Mouse (Mus musculus) embryonic facial prominence, embryonic 12.5 days (tissue): ENCODE data around the gene Rasal2. TPM values are rescaled to one million over a fixed set of nuclear protein-coding genes. Genes with fewer than 3 reads are reported as not detected.

Experiments used
- ATAC-seq: fragments of 200-750 bp; cut with Nextera tagmentation; 2 replicates; pipeline ENCODE4 v1.8.0; 2017; ENCODE audit not compliant: insufficient number of reproducible peaks, insufficient read depth, low FRiP score, low TSS enrichment
- H3K27ac ChIP-seq: fragments of 300-500 bp; sonication (generic); 2 replicates; pipeline ENCODE4 v1.5.1; 2016; ENCODE audit warnings: mild to moderate bottlenecking
- H3K27me3 ChIP-seq: fragments of 300-500 bp; sonication (generic); 2 replicates; pipeline ENCODE4 v1.6.1; 2016; ENCODE audit warnings: mild to moderate bottlenecking, moderate library complexity
- H3K36me3 ChIP-seq: fragments of 300-500 bp; sonication (generic); 2 replicates; pipeline ENCODE4 v1.6.1; 2016; ENCODE audit warnings: mild to moderate bottlenecking
- H3K4me1 ChIP-seq: fragments of 300-500 bp; sonication (generic); 2 replicates; pipeline ENCODE4 v1.6.1; 2016
- H3K4me2 ChIP-seq: fragments of 300-500 bp; sonication (generic); replicated peaks from 2 replicates; pipeline ENCODE4 v1.6.1; 2016; ENCODE audit warnings: mild to moderate bottlenecking, moderate library complexity
- H3K4me3 ChIP-seq: fragments of 300-500 bp; sonication (generic); 2 replicates; pipeline ENCODE4 v1.5.1; 2016; ENCODE audit warnings: mild to moderate bottlenecking
- H3K9ac ChIP-seq: fragments of 300-500 bp; sonication (generic); 2 replicates; pipeline ENCODE4 v1.6.1; 2016; ENCODE audit warnings: mild to moderate bottlenecking, moderate library complexity
- H3K9me3 ChIP-seq: fragments of 300-500 bp; sonication (generic); 2 replicates; pipeline ENCODE4 v1.6.1; 2016; ENCODE audit warnings: mild to moderate bottlenecking, moderate library complexity
- WGBS: fragments of 180-500 bp; shearing (Covaris S2); methylation state at CpG from one replicate; pipeline ENCODE4 v1.1.7; 2016; 5-methylcytosine and 5-hydroxymethylcytosine counted together
- polyA plus RNA-seq: library from polyadenylated mRNA; unstranded; fragments of >200 nt; fragmentation: Nextera tagmentation; extraction: Ambion mirVana; gene quantifications from 2 replicates; pipeline ENCODE4 v1.2.1, GENCODE M21; 2016

The Rasal2 gene
- polyA plus RNA-seq, 1 experiment from 2014 or later = 16.2 TPM

GRCm38 (mm10) chr1:157323091-157323490 lies 89.3 kb downstream of the Rasal2 start:
- H3K27ac ChIP-seq = no peak overlapping the region
- H3K9ac ChIP-seq = no peak overlapping the region
- no peak overlapping the region for H3K4me2 ChIP-seq
- no peaks in the 10 kb centered on the region for H3K27me3 ChIP-seq
- no peaks in the 10 kb centered on the region for H3K36me3 ChIP-seq
- no peak overlapping the region for H3K4me3 ChIP-seq
- ATAC-seq = no peak
- no peaks in the 10 kb centered on the region for H3K9me3 ChIP-seq
- no peaks in the 10 kb centered on the region for H3K4me1 ChIP-seq
- WGBS = 84% methylated on average over 1 of the region's 1 CpGs

GRCm38 (mm10) chr1:157318896-157319295 lies 93.5 kb downstream of the Rasal2 start:
- Histone ChIP-seq H3K4me1 (no peaks in the 10 kb centered on the region), H3K4me3 (no peak overlapping the region), H3K9ac (no peak overlapping the region), H3K27ac (no peak overlapping the region), H3K27me3 (no peaks in the 10 kb centered on the region), H3K36me3 (no peaks in the 10 kb centered on the region), H3K4me2 (no peak overlapping the region), H3K9me3 (no peaks in the 10 kb centered on the region)
- WGBS = 86% methylated on average over 4 of the region's 4 CpGs
- ATAC-seq = no peak

- Histone ChIP-seq H3K9ac (no peak overlapping the region), H3K9me3 (no peaks in the 10 kb centered on the region), H3K27me3 (no peaks in the 10 kb centered on the region), H3K36me3 (no peaks in the 10 kb centered on the region), H3K4me1 (no peaks in the 10 kb centered on the region), H3K4me3 (no peak overlapping the region), H3K27ac (no peak overlapping the region), H3K4me2 (no peak overlapping the region)
- ATAC-seq = no peak
- 83% methylated on average over 1 of the region's 1 CpGs for WGBS
These were observed 111.1 kb downstream of the Rasal2 start for GRCm38 (mm10) chr1:157301266-157301665.

- WGBS = 79% methylated on average over 2 of the region's 2 CpGs
- ATAC-seq = no peak
- Histone ChIP-seq H3K4me3 (no peak overlapping the region), H3K4me2 (no peak overlapping the region), H3K9me3 (no peaks in the 10 kb centered on the region), H3K27ac (no peak overlapping the region), H3K36me3 (no peaks in the 10 kb centered on the region), H3K27me3 (no peaks in the 10 kb centered on the region), H3K9ac (no peak overlapping the region), H3K4me1 (no peaks in the 10 kb centered on the region)
These were observed 112.8 kb downstream of the Rasal2 start for GRCm38 (mm10) chr1:157299559-157299958.

GRCm38 (mm10) chr1:157298990-157299389 lies 113.4 kb downstream of the Rasal2 start:
- Histone ChIP-seq H3K4me2 (no peak overlapping the region), H3K36me3 (no peaks in the 10 kb centered on the region), H3K27ac (no peak overlapping the region), H3K27me3 (no peaks in the 10 kb centered on the region), H3K4me1 (no peaks in the 10 kb centered on the region), H3K9ac (no peak overlapping the region), H3K9me3 (no peaks in the 10 kb centered on the region), H3K4me3 (no peak overlapping the region)
- 90% methylated on average over 2 of the region's 2 CpGs for WGBS
- no peak for ATAC-seq

GRCm38 (mm10) chr1:157297137-157297536 lies 115.3 kb downstream of the Rasal2 start:
- Histone ChIP-seq H3K36me3 (no peaks in the 10 kb centered on the region), H3K27ac (no peak overlapping the region), H3K4me2 (no peak overlapping the region), H3K9ac (no peak overlapping the region), H3K4me3 (no peak overlapping the region), H3K9me3 (no peaks in the 10 kb centered on the region), H3K4me1 (no peaks in the 10 kb centered on the region), H3K27me3 (no peaks in the 10 kb centered on the region)
- WGBS = 71% methylated on average over 1 of the region's 1 CpGs
- ATAC-seq = no peak

- Histone ChIP-seq H3K27me3 (no peaks in the 10 kb centered on the region), H3K27ac (no peak overlapping the region), H3K9ac (no peak overlapping the region), H3K9me3 (no peaks in the 10 kb centered on the region), H3K4me1 (no peaks in the 10 kb centered on the region), H3K4me3 (no peak overlapping the region), H3K36me3 (no peaks in the 10 kb centered on the region), H3K4me2 (no peak overlapping the region)
- 85% methylated on average over 3 of the region's 3 CpGs for WGBS
- ATAC-seq = no peak
These were observed 116.5 kb downstream of the Rasal2 start for GRCm38 (mm10) chr1:157295868-157296267.

GRCm38 (mm10) chr1:157290173-157290572 lies 122.2 kb downstream of the Rasal2 start:
- no peak overlapping the region for H3K9ac ChIP-seq
- no peaks in the 10 kb centered on the region for H3K9me3 ChIP-seq
- no peak overlapping the region for H3K4me3 ChIP-seq
- 83% methylated on average over 2 of the region's 2 CpGs for WGBS
- H3K27me3 ChIP-seq = no peaks in the 10 kb centered on the region
- no peaks in the 10 kb centered on the region for H3K36me3 ChIP-seq
- H3K4me1 ChIP-seq = no peaks in the 10 kb centered on the region
- no peak overlapping the region for H3K4me2 ChIP-seq
- no peak for ATAC-seq
- no peak overlapping the region for H3K27ac ChIP-seq

- H3K4me2 ChIP-seq = no peak overlapping the region
- H3K9ac ChIP-seq = no peak overlapping the region
- H3K4me1 ChIP-seq = no peaks in the 10 kb centered on the region
- no peak overlapping the region for H3K27ac ChIP-seq
- H3K9me3 ChIP-seq = no peaks in the 10 kb centered on the region
- H3K36me3 ChIP-seq = no peaks in the 10 kb centered on the region
- ATAC-seq = no peak
- no peak overlapping the region for H3K4me3 ChIP-seq
- WGBS = 61% methylated on average over 2 of the region's 2 CpGs
- H3K27me3 ChIP-seq = no peaks in the 10 kb centered on the region
These were observed 123.1 kb downstream of the Rasal2 start for GRCm38 (mm10) chr1:157289251-157289650.

GRCm38 (mm10) chr1:157286561-157286960 lies 125.8 kb downstream of the Rasal2 start:
- H3K4me1 ChIP-seq = no peaks in the 10 kb centered on the region
- no peak overlapping the region for H3K4me2 ChIP-seq
- no peaks in the 10 kb centered on the region for H3K9me3 ChIP-seq
- no peak overlapping the region for H3K9ac ChIP-seq
- ATAC-seq = no peak
- no peaks in the 10 kb centered on the region for H3K36me3 ChIP-seq
- H3K27me3 ChIP-seq = no peaks in the 10 kb centered on the region
- H3K27ac ChIP-seq = no peak overlapping the region
- WGBS = 23% methylated on average over 4 of the region's 4 CpGs
- no peak overlapping the region for H3K4me3 ChIP-seq

GRCm38 (mm10) chr1:157285366-157285765 lies 127.0 kb downstream of the Rasal2 start:
- Histone ChIP-seq H3K9ac (no peak overlapping the region), H3K4me1 (no peaks in the 10 kb centered on the region), H3K4me3 (no peak overlapping the region), H3K27me3 (no peaks in the 10 kb centered on the region), H3K4me2 (no peak overlapping the region), H3K36me3 (no peaks in the 10 kb centered on the region), H3K9me3 (no peaks in the 10 kb centered on the region), H3K27ac (no peak overlapping the region)
- ATAC-seq = no peak
- 82% methylated on average over 3 of the region's 3 CpGs for WGBS

- H3K4me3 ChIP-seq = no peak overlapping the region
- no peak for ATAC-seq
- H3K9ac ChIP-seq = no peak overlapping the region
- no peak overlapping the region for H3K27ac ChIP-seq
- no peak overlapping the region for H3K4me2 ChIP-seq
- no peaks in the 10 kb centered on the region for H3K36me3 ChIP-seq
- H3K9me3 ChIP-seq = no peaks in the 10 kb centered on the region
- H3K4me1 ChIP-seq = no peaks in the 10 kb centered on the region
- H3K27me3 ChIP-seq = no peaks in the 10 kb centered on the region
These were observed 131.6 kb downstream of the Rasal2 start for GRCm38 (mm10) chr1:157280781-157281180.

GRCm38 (mm10) chr1:157275672-157276307 lies 136.6 kb downstream of the Rasal2 start:
- Histone ChIP-seq H3K9me3 (no peaks in the 10 kb centered on the region), H3K27me3 (no peaks in the 10 kb centered on the region), H3K4me1 (no peaks in the 10 kb centered on the region), H3K36me3 (no peaks in the 10 kb centered on the region), H3K27ac (no peak overlapping the region), H3K4me2 (no peak overlapping the region), H3K9ac (no peak overlapping the region), H3K4me3 (no peak overlapping the region)
- no peak for ATAC-seq
- 86% methylated on average over 4 of the region's 4 CpGs for WGBS
